Mouse (Mus musculus): ENCODE measurements around the gene Dusp1.
A peak's percentile ranks its signal among the peaks of the same experiment; 100 is the strongest.

The Dusp1 gene

GRCm38 (mm10) chr17:26561651-26562181 is at the start of gene Dusp1:
Dusp1 (minus strand) TSS chr17:26562128.
- DNase-seq = no peak

- no peak for DNase-seq
Observed at GRCm38 (mm10) chr17:26611328-26611727, 49.4 kb upstream of the Dusp1 start.

GRCm38 (mm10) chr17:26609820-26610219 is 47.9 kb upstream of the Dusp1 start:
- DNase-seq = no peak

GRCm38 (mm10) chr17:26608877-26609276 is 46.9 kb upstream of the Dusp1 start:
- DNase-seq = no peak

- no peak for DNase-seq
Observed at GRCm38 (mm10) chr17:26608348-26608747, 46.4 kb upstream of the Dusp1 start.

GRCm38 (mm10) chr17:26606516-26606915 is 44.6 kb upstream of the Dusp1 start:
- no peak for DNase-seq

- DNase-seq = no peak
Observed at GRCm38 (mm10) chr17:26605636-26606035, 43.7 kb upstream of the Dusp1 start.

- DNase-seq = no peak
Observed at GRCm38 (mm10) chr17:26603311-26603710, 41.4 kb upstream of the Dusp1 start.

- DNase-seq = no peak
Observed at GRCm38 (mm10) chr17:26602371-26602885, 40.5 kb upstream of the Dusp1 start.

GRCm38 (mm10) chr17:26601926-26602325 is 40.0 kb upstream of the Dusp1 start:
- DNase-seq = peak; percentile 15

GRCm38 (mm10) chr17:26601514-26601913 is 39.6 kb upstream of the Dusp1 start:
- DNase-seq = no peak

- no peak for DNase-seq
Observed at GRCm38 (mm10) chr17:26600913-26601447, 39.1 kb upstream of the Dusp1 start.

GRCm38 (mm10) chr17:26598845-26599244 is 36.9 kb upstream of the Dusp1 start:
- DNase-seq = no peak

- DNase-seq = no peak
Observed at GRCm38 (mm10) chr17:26596856-26597481, 35.0 kb upstream of the Dusp1 start.

GRCm38 (mm10) chr17:26596168-26596658 is 34.3 kb upstream of the Dusp1 start:
- no peak for DNase-seq

GRCm38 (mm10) chr17:26595448-26596167 is 33.7 kb upstream of the Dusp1 start:
- DNase-seq = no peak

GRCm38 (mm10) chr17:26594958-26595357 is 33.0 kb upstream of the Dusp1 start:
- no peak for DNase-seq

GRCm38 (mm10) chr17:26594171-26594570 is 32.2 kb upstream of the Dusp1 start:
- DNase-seq = no peak

- no peak for DNase-seq
Observed at GRCm38 (mm10) chr17:26593199-26593598, 31.3 kb upstream of the Dusp1 start.

- DNase-seq = no peak
Observed at GRCm38 (mm10) chr17:26592510-26592909, 30.6 kb upstream of the Dusp1 start.

- DNase-seq = no peak
Observed at GRCm38 (mm10) chr17:26587961-26588487, 26.1 kb upstream of the Dusp1 start.

GRCm38 (mm10) chr17:26584558-26585136 is 22.7 kb upstream of the Dusp1 start:
- DNase-seq = peak; percentile 26

GRCm38 (mm10) chr17:26584063-26584462 is 22.1 kb upstream of the Dusp1 start:
- no peak for DNase-seq

Measured in retina, postnatal 1 day (tissue).